Mouse (Mus musculus): ENCODE results near the gene E2f2. TPM values are rescaled to one million over a fixed set of nuclear protein-coding genes. Genes with fewer than 3 reads are reported as not detected.
A peak's percentile ranks its signal among the peaks of the same experiment; 100 is the strongest.

E2f2 gene
- polyA plus RNA-seq, 1 experiment = 0.67 TPM

GRCm38 (mm10) chr4:136144126-136144926 is 27.9 kb upstream of the E2f2 start:
- Histone ChIP-seq H3K4me3 (ENCODE audit: insufficient read depth, low read length) (peak overlapping the region; percentile 70), H3K4me1 (ENCODE audit: control insufficient read depth, insufficient read depth, low read length) (peaks cover 4% of the 10 kb centered on the region), H3K27ac (ENCODE audit: insufficient read depth, low read length) (peak overlapping the region; percentile 99)
- TF ChIP-seq CTCF (IDR thresholded peaks at IDR 0.05; ENCODE audit: extremely low read depth, insufficient read depth, low read length) = no peak
- no peak; the same call in 1 of the 2 replicates for TF ChIP-seq POLR2A (IDR thresholded peaks at IDR 0.05; ENCODE audit: extremely low read depth, insufficient read depth, low read length)

DNA sequence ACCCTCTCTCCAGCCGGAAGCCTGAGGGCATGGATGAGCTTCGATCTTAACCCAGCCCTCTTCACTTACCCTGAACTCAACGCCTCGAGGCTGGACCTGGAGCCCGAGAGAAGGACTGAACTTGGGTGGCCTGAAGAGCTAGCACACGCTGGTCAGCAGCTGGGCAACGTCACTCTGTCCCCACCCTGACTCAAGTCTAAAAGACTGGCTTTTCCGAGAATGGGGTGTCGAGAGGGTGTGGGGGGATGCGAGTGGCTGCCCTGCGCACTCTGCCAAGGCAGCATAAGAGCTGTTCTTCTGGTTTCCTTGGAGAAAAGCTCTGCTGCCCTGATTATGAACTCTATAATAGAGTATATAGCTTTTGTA is 27.3 kb upstream of the E2f2 start:
- peak overlapping the region; percentile 70 for H3K4me3 ChIP-seq (ENCODE audit: insufficient read depth, low read length)
- peak overlapping the region; percentile 99 for H3K27ac ChIP-seq (ENCODE audit: insufficient read depth, low read length)
- H3K4me1 ChIP-seq (ENCODE audit: control insufficient read depth, insufficient read depth, low read length) = peaks cover 4% of the 10 kb centered on the region
- TF ChIP-seq POLR2A (IDR thresholded peaks at IDR 0.05; ENCODE audit: extremely low read depth, insufficient read depth, low read length) = no peak
- no peak for TF ChIP-seq CTCF (IDR thresholded peaks at IDR 0.05; ENCODE audit: extremely low read depth, insufficient read depth, low read length)

DNA sequence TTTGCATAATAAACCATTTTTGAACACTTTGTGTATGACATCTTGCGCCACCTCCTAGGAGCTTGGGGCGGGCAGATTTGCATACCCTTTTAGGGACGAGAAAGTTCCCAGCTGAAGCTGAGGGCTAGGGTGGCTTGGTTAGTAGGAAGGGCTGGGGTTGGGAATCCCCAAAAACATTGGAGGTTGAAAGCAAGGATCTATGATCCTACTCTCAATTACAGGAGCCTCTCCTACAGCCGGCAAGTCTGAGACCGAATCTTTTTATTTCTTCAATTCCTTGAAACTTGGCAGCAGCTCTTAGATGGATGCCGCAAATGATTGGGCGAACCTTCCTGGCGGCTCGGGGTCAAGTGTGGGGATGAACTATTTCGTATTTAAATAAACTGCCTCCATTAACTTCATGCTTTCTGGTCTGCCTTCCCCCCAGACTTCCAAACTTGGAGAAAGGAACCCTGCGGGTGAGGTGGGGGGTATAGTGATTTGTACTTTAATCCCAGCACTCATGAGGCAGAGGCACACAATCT is 26.8 kb upstream of the E2f2 start:
- Histone ChIP-seq H3K4me1 (ENCODE audit: control insufficient read depth, insufficient read depth, low read length) (peaks cover 4% of the 10 kb centered on the region), H3K27ac (ENCODE audit: insufficient read depth, low read length) (peak overlapping the region; percentile 99), H3K4me3 (ENCODE audit: insufficient read depth, low read length) (peak overlapping the region; percentile 70)
- TF ChIP-seq CTCF (IDR thresholded peaks at IDR 0.05; ENCODE audit: extremely low read depth, insufficient read depth, low read length) = no peak
- no peak for TF ChIP-seq POLR2A (IDR thresholded peaks at IDR 0.05; ENCODE audit: extremely low read depth, insufficient read depth, low read length)

- Histone ChIP-seq H3K4me3 (ENCODE audit: insufficient read depth, low read length) (peak overlapping the region; percentile 70), H3K4me1 (ENCODE audit: control insufficient read depth, insufficient read depth, low read length) (peaks cover 4% of the 10 kb centered on the region), H3K27ac (ENCODE audit: insufficient read depth, low read length) (peak overlapping the region; percentile 99)
- no peak for TF ChIP-seq CTCF (IDR thresholded peaks at IDR 0.05; ENCODE audit: extremely low read depth, insufficient read depth, low read length)
- no peak for TF ChIP-seq POLR2A (IDR thresholded peaks at IDR 0.05; ENCODE audit: extremely low read depth, insufficient read depth, low read length)
Observed at GRCm38 (mm10) chr4:136145991-136146711, 26.0 kb upstream of the E2f2 start.

- H3K27ac ChIP-seq (ENCODE audit: insufficient read depth, low read length) = peak overlapping the region; percentile 99; the same call in 1 of the 2 replicates
- no peak overlapping the region for H3K4me3 ChIP-seq (ENCODE audit: insufficient read depth, low read length)
- TF ChIP-seq POLR2A (IDR thresholded peaks at IDR 0.05; ENCODE audit: extremely low read depth, insufficient read depth, low read length) (no peak), CTCF (IDR thresholded peaks at IDR 0.05; ENCODE audit: extremely low read depth, insufficient read depth, low read length) (no peak)
- H3K4me1 ChIP-seq (ENCODE audit: control insufficient read depth, insufficient read depth, low read length) = peaks cover 4% of the 10 kb centered on the region
Observed at GRCm38 (mm10) chr4:136146712-136147154, 25.5 kb upstream of the E2f2 start.

DNA sequence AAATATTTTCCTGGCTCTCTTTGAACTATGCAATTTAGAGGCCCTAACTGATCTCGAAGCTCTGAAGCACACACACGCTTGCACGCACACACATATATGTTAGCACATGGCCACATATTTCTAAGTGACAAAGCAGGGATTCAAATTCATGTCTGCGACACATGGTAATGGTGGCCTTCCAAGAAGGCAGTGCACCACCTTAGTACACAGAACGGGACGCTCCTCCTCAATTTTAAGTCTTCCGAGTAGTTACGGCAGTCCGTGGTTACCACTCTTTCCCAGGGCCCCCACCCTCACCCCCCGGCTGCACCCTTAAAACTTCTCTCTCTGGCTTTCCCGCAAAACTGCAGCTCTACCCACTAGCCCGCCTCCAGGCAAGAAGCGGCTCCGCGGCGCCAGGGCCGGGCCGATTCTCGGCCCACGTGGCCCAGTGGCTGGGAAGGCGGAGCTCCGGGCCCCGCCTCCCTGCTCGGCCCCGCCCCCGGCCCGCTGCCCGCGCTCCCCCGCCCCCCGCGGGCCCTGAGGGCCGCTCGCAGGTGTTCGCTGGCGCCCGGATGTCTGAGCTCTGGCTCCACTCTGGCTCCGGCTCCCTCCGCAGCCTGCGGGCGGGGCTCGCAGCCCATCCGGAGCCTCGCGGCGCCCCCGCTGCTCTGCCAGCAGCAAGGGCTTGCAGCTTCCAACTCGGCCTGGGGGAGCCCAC is 24.6 kb upstream of the E2f2 start:
- peak overlapping the region; percentile 29 for H3K4me3 ChIP-seq (ENCODE audit: insufficient read depth, low read length)
- H3K4me1 ChIP-seq (ENCODE audit: control insufficient read depth, insufficient read depth, low read length) = peaks cover 4% of the 10 kb centered on the region
- H3K27ac ChIP-seq (ENCODE audit: insufficient read depth, low read length) = peak overlapping the region; percentile 87; the same call in 1 of the 2 replicates
- no peak for TF ChIP-seq CTCF (IDR thresholded peaks at IDR 0.05; ENCODE audit: extremely low read depth, insufficient read depth, low read length)
- 0 out of 2 replicates have a peak, but pooled peaks have one; percentile 34 for TF ChIP-seq POLR2A (IDR thresholded peaks at IDR 0.05; ENCODE audit: extremely low read depth, insufficient read depth, low read length)

DNA sequence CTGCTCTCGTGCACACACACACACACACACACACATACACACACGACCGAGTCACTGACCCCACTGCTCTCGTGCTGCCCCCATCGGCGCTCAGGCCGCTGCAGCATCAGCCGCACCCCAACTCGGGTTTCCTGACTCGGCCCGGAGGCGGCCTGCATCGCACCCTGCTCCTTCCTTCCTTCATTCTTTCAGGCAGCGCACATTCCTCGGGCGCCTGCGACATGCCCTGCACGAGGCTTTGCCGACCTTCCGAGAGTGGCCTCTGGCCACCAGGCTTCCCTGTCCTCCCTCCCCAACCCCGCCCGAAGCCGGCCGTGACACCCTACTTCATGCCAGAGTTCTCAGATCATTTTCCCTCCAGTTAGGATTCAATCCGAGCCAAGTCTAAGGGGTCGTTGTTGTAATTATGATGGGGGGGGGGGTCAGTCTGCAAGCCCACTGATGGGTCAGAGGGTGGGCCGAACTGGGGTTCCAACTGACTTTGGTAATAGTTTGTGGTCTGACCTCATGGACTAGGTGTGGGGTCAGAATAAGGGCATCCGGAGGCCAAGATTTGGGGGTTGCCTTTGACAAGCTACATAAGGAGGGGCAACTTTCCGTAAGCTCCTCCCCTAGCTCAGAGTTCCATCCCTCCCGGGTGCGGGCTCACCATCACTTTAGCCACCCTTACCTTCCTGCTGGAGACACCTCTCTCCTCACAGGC is 23.7 kb upstream of the E2f2 start:
- peak overlapping the region; percentile 87 for H3K27ac ChIP-seq (ENCODE audit: insufficient read depth, low read length)

GRCm38 (mm10) chr4:136149045-136149379 is 23.2 kb upstream of the E2f2 start:
- Histone ChIP-seq H3K4me3 (ENCODE audit: insufficient read depth, low read length) (no peak overlapping the region), H3K4me1 (ENCODE audit: control insufficient read depth, insufficient read depth, low read length) (peaks cover 4% of the 10 kb centered on the region), H3K27ac (ENCODE audit: insufficient read depth, low read length) (0 out of 2 replicates have a peak overlapping the region, but pooled peaks have one; percentile 87)
- TF ChIP-seq POLR2A (IDR thresholded peaks at IDR 0.05; ENCODE audit: extremely low read depth, insufficient read depth, low read length) (no peak), CTCF (IDR thresholded peaks at IDR 0.05; ENCODE audit: extremely low read depth, insufficient read depth, low read length) (no peak)

More for the DNA sequence above, 23.7 kb upstream of the E2f2 start:
- H3K4me1 ChIP-seq (ENCODE audit: control insufficient read depth, insufficient read depth, low read length) = peaks cover 4% of the 10 kb centered on the region
- TF ChIP-seq CTCF (IDR thresholded peaks at IDR 0.05; ENCODE audit: extremely low read depth, insufficient read depth, low read length) (no peak), POLR2A (IDR thresholded peaks at IDR 0.05; ENCODE audit: extremely low read depth, insufficient read depth, low read length) (no peak)
- H3K4me3 ChIP-seq (ENCODE audit: insufficient read depth, low read length) = peak overlapping the region; percentile 29; the same call in 1 of the 2 replicates
